Mouse (Mus musculus) cerebellum, postnatal 25 days (tissue): ENCODE measurements at regions not wholly inside any gene's neighbourhood (a gene's known extent, or its start where the extent isn't known, plus 50 kb on each side); places are given as distances from the start of the nearest gene placed in this dataset.

Experiments
- DNase-seq, 2 experiments: peaks; one replicate each; pipeline ENCODE4 v3.0.0; 2021; ENCODE audit warnings: mixed read lengths in 2 of 2

GRCm38 (mm10) chr13:3752334-3752733 lies 51.8 kb downstream of the Calml3 start:
- DNase-seq: no peak

- no peak for DNase-seq
Observed at GRCm38 (mm10) chr13:3751222-3751621, 52.9 kb downstream of the Calml3 start.

GRCm38 (mm10) chr13:3750756-3751155 lies 53.4 kb downstream of the Calml3 start:
- DNase-seq: peak in 1 of 2 experiments; percentile 19

- DNase-seq: no peak
Observed at GRCm38 (mm10) chr13:3749646-3750045, 54.5 kb downstream of the Calml3 start.

- no peak for DNase-seq
Observed at GRCm38 (mm10) chr13:3748859-3749258, 55.3 kb downstream of the Calml3 start.

- DNase-seq: no peak
Observed at GRCm38 (mm10) chr13:3746524-3746923, 57.6 kb downstream of the Calml3 start.

GRCm38 (mm10) chr13:3744870-3745269 lies 59.2 kb downstream of the Calml3 start:
- DNase-seq: no peak

- DNase-seq: no peak
Observed at GRCm38 (mm10) chr13:3743692-3744457, 60.2 kb downstream of the Calml3 start.

- no peak for DNase-seq
Observed at GRCm38 (mm10) chr13:3742763-3743401, 61.2 kb downstream of the Calml3 start.

GRCm38 (mm10) chr13:3742094-3742730 lies 61.9 kb downstream of the Calml3 start:
- DNase-seq: no peak

GRCm38 (mm10) chr13:3730699-3731021 lies 73.5 kb downstream of the Calml3 start:
- no peak for DNase-seq

GRCm38 (mm10) chr13:3729926-3730698 lies 74.0 kb downstream of the Calml3 start:
- no peak for DNase-seq

- DNase-seq: no peak
Observed at GRCm38 (mm10) chr13:3728888-3729287, 75.2 kb downstream of the Calml3 start.

- no peak for DNase-seq
Observed at GRCm38 (mm10) chr13:3726331-3726781, 77.8 kb downstream of the Calml3 start.

- DNase-seq: no peak
Observed at GRCm38 (mm10) chr13:3725803-3726202, 78.3 kb downstream of the Calml3 start.

GRCm38 (mm10) chr13:3724313-3724712 lies 79.8 kb downstream of the Calml3 start:
- no peak for DNase-seq

- no peak for DNase-seq
Observed at GRCm38 (mm10) chr13:3723458-3724143, 80.5 kb downstream of the Calml3 start.

GRCm38 (mm10) chr13:3715019-3715418 lies 81.2 kb downstream of the Asb13 start:
- no peak for DNase-seq

GRCm38 (mm10) chr13:3712497-3713160 lies 78.8 kb downstream of the Asb13 start:
- DNase-seq: no peak

GRCm38 (mm10) chr13:3712088-3712487 lies 78.3 kb downstream of the Asb13 start:
- DNase-seq: no peak

GRCm38 (mm10) chr13:3709982-3710618 lies 76.3 kb downstream of the Asb13 start:
- no peak for DNase-seq
